ENCODE assay signal across 18 mouse cellular contexts in genomic region chr7:120862196-120862595, GRCm38 (mm10). TPM values are rescaled to one million over a fixed set of nuclear protein-coding genes. Genes with fewer than 3 reads are reported as not detected.
DNase-seq lines count a peak whose midpoint lies in the region; ATAC-seq and TF ChIP-seq lines count a peak whose summit lies in the region.
"Had no signal": no experiment of that assay in that cellular context is flagged by ENCODE, and none has a peak within 500 bp of the region (broad histone marks: within the 10 kb centered on the region; RNA-seq: fewer than 3 reads in every experiment).

No protein-coding gene starts in this region.

- 30% methylated on average over 3 of the region's 3 CpGs for WGBS in heart, embryonic 12.5 days
- WGBS in embryonic facial prominence, embryonic 12.5 days, result 5% methylated on average over 3 of the region's 3 CpGs
- WGBS in liver, embryonic 12.5 days (ENCODE audit: insufficient replicate concordance), result 32% methylated on average over 3 of the region's 3 CpGs

- peak overlapping the region; percentile 20; the same call in 1 of the 2 replicates for H3K4me2 ChIP-seq in heart, embryonic 12.5 days
- 0 out of 2 replicates have a peak overlapping the region, but pooled peaks have one; percentile 19 for H3K4me2 ChIP-seq in embryonic facial prominence, embryonic 12.5 days (replicated peaks)
- H3K4me2 ChIP-seq in liver, embryonic 12.5 days, result peak overlapping the region; percentile 66
- H3K4me2 ChIP-seq: forebrain, embryonic 12.5 days had no signal

- no peak overlapping the region for H3K9ac ChIP-seq in heart, embryonic 12.5 days
- H3K9ac ChIP-seq in embryonic facial prominence, embryonic 12.5 days, result no peak overlapping the region
- peak overlapping the region; percentile 71 for H3K9ac ChIP-seq in liver, embryonic 12.5 days
- H3K9ac ChIP-seq: forebrain, embryonic 12.5 days had no signal

- peaks cover 64% of the 10 kb centered on the region for H3K4me1 ChIP-seq in heart, embryonic 12.5 days (replicated peaks)
- H3K4me1 ChIP-seq in G1E (ENCODE audit: insufficient read depth, low read depth, low read length), result peaks cover 86% of the 10 kb centered on the region
- peaks cover 60% of the 10 kb centered on the region for H3K4me1 ChIP-seq in embryonic facial prominence, embryonic 12.5 days
- H3K4me1 ChIP-seq in liver, embryonic 12.5 days, result peaks cover 95% of the 10 kb centered on the region

- TF ChIP-seq CTCF in G1E (IDR thresholded peaks at IDR 0.05; ENCODE audit: low read depth, low read length), result no peak

- no peaks in the 10 kb centered on the region for H3K27me3 ChIP-seq in heart, embryonic 12.5 days (replicated peaks)
- H3K27me3 ChIP-seq in G1E (ENCODE audit: insufficient read depth, low read length), result no peaks in the 10 kb centered on the region
- H3K27me3 ChIP-seq in embryonic facial prominence, embryonic 12.5 days, result no peaks in the 10 kb centered on the region
- H3K27me3 ChIP-seq in liver, embryonic 12.5 days (replicated peaks), result no peaks in the 10 kb centered on the region
- H3K27me3 ChIP-seq: forebrain, embryonic 12.5 days; Patski had no signal

- no peaks in the 10 kb centered on the region for H3K9me3 ChIP-seq in heart, embryonic 12.5 days (replicated peaks)
- no peaks in the 10 kb centered on the region for H3K9me3 ChIP-seq in G1E (replicated peaks)
- no peaks in the 10 kb centered on the region for H3K9me3 ChIP-seq in embryonic facial prominence, embryonic 12.5 days
- H3K9me3 ChIP-seq in liver, embryonic 12.5 days (replicated peaks), result no peaks in the 10 kb centered on the region
- H3K9me3 ChIP-seq: forebrain, embryonic 12.5 days had no signal

- H3K27ac ChIP-seq in heart, embryonic 12.5 days (ENCODE audit: poor library complexity, severe bottlenecking), result peak overlapping the region; percentile 40
- peak overlapping the region; percentile 61 for H3K27ac ChIP-seq in embryonic facial prominence, embryonic 12.5 days
- peak overlapping the region; percentile 97 for H3K27ac ChIP-seq in liver, embryonic 12.5 days
- H3K27ac ChIP-seq: forebrain, embryonic 12.5 days had no signal

- ATAC-seq in heart, embryonic 12.5 days (ENCODE audit: insufficient number of reproducible peaks, low FRiP score), result no peak
- ATAC-seq in G1E (ENCODE audit: extremely low read depth, insufficient number of reproducible peaks, low FRiP score, poor library complexity, severe bottlenecking), result no peak
- ATAC-seq in embryonic facial prominence, embryonic 12.5 days (ENCODE audit: insufficient number of reproducible peaks, insufficient read depth, low FRiP score, low TSS enrichment), result no peak
- 0 out of 2 replicates have a peak, but pooled peaks have one; percentile 3 for ATAC-seq in liver, embryonic 12.5 days
- ATAC-seq: inflammation-experienced regulatory T-cells, adult 6 months; Patski had no signal

- no peak overlapping the region for H3K4me3 ChIP-seq in heart, embryonic 12.5 days
- H3K4me3 ChIP-seq in G1E (ENCODE audit: low read depth, low read length), result peak overlapping the region; percentile 48; the same call in 1 of the 2 replicates
- H3K4me3 ChIP-seq in embryonic facial prominence, embryonic 12.5 days, result no peak overlapping the region
- H3K4me3 ChIP-seq in liver, embryonic 12.5 days, result peak overlapping the region; percentile 27
- H3K4me3 ChIP-seq: forebrain, embryonic 12.5 days had no signal

- H3K36me3 ChIP-seq in heart, embryonic 12.5 days, result peaks cover 12% of the 10 kb centered on the region; the same call in 1 of the 2 replicates
- peaks cover 75% of the 10 kb centered on the region for H3K36me3 ChIP-seq in G1E (replicated peaks)
- H3K36me3 ChIP-seq in embryonic facial prominence, embryonic 12.5 days, result peaks cover 15% of the 10 kb centered on the region; the same call in 1 of the 2 replicates
- peaks cover 47% of the 10 kb centered on the region for H3K36me3 ChIP-seq in liver, embryonic 12.5 days
- H3K36me3 ChIP-seq: forebrain, embryonic 12.5 days had no signal

- DNase-seq in heart, postnatal 25 days (ENCODE audit: low spot score), result no peak
- DNase-seq in G1E (ENCODE audit: low spot score), result no peak
- no peak for DNase-seq in ovary, postnatal 10 days (ENCODE audit: low spot score)
- DNase-seq in layer of hippocampus, adult 9-11 months, result no peak
- no peak for DNase-seq in thymus, adult 18-20 months
- DNase-seq: cerebellum, adult 9-11 months; gastrocnemius, postnatal 25 days; spleen, adult 18-20 months; thymus, postnatal 36 days had no signal

- intact Hi-C loops in heart, postnatal 25 days (cut with DNase I), result no loop called here

RNA-seq across cellular contexts. Expression of gene Eef2k, which starts 19.6 kb away (rescaled TPM):
- 14.9 and 17.1 TPM in 2 replicates for polyA plus RNA-seq in heart, embryonic 12.5 days (2016; fragmentation: Nextera tagmentation; extraction: Ambion mirVana)
- total RNA-seq in heart, postnatal 25 days (2021), result 10 to 100 TPM; 27.7 to 32.5 TPM
- total RNA-seq in G1E (2014; fragmentation: Nextera tagmentation) (62.3 and 72.9 TPM in 2 replicates), G1E (2017) (185 and 189 TPM in 2 replicates)
- polyA plus RNA-seq in G1E (2012), result 89.8 and 107 TPM in 2 replicates
- 38.7 and 39.4 TPM in 2 replicates for polyA plus RNA-seq in embryonic facial prominence, embryonic 12.5 days (2016; fragmentation: Nextera tagmentation; extraction: Ambion mirVana)
- polyA plus RNA-seq in liver, embryonic 12.5 days (2016; fragmentation: Nextera tagmentation; extraction: Ambion mirVana), result 44.3 and 45.0 TPM in 2 replicates

RNA-seq across cellular contexts. Expression of gene Gm5737, which starts 50.0 kb away (rescaled TPM):
- polyA plus RNA-seq in heart, embryonic 12.5 days (2016; fragmentation: Nextera tagmentation; extraction: Ambion mirVana), result not detected in 2 replicates
- total RNA-seq in heart, postnatal 25 days (2021), result not detected
- not detected in 2 replicates for total RNA-seq in G1E (2014; fragmentation: Nextera tagmentation)
- not detected in 2 replicates for total RNA-seq in G1E (2017)
- polyA plus RNA-seq in G1E (2012), result not detected in 2 replicates
- polyA plus RNA-seq in embryonic facial prominence, embryonic 12.5 days (2016; fragmentation: Nextera tagmentation; extraction: Ambion mirVana), result not detected in 2 replicates
- not detected in 2 replicates for polyA plus RNA-seq in liver, embryonic 12.5 days (2016; fragmentation: Nextera tagmentation; extraction: Ambion mirVana)
- total RNA-seq: midbrain, postnatal 0 days had no signal
- polyA plus RNA-seq: C2C12; forebrain, embryonic 12.5 days; inflammation-experienced regulatory T-cells, adult 6 months; lung, embryonic 16.5 days; midbrain, postnatal 0 days; Patski had no signal

RNA-seq across cellular contexts. Expression of gene Polr3e, which starts 55.3 kb away (rescaled TPM):
- polyA plus RNA-seq in heart, embryonic 12.5 days (2016; fragmentation: Nextera tagmentation; extraction: Ambion mirVana), result 24.4 and 25.9 TPM in 2 replicates
- total RNA-seq in heart, postnatal 25 days (2021), result 1 to 10 TPM; 8.2 to 8.7 TPM
- 18.0 and 21.3 TPM in 2 replicates for total RNA-seq in G1E (2014; fragmentation: Nextera tagmentation)
- total RNA-seq in G1E (2017), result 26.2 and 27.6 TPM in 2 replicates
- 31.1 and 36.5 TPM in 2 replicates for polyA plus RNA-seq in G1E (2012)
- polyA plus RNA-seq in embryonic facial prominence, embryonic 12.5 days (2016; fragmentation: Nextera tagmentation; extraction: Ambion mirVana), result 41.2 and 42.7 TPM in 2 replicates
- polyA plus RNA-seq in liver, embryonic 12.5 days (2016; fragmentation: Nextera tagmentation; extraction: Ambion mirVana), result 27.4 and 27.9 TPM in 2 replicates

Comparison
In these comparisons a context has a peak if more than half of its experiments do, and no peak if none do; other contexts are left out.
1. H3K27ac ChIP-seq: peak in every context shown above with its lines; median percentile 97 in liver, embryonic 12.5 days; 61 in embryonic facial prominence, embryonic 12.5 days; 40 in heart, embryonic 12.5 days.
2. H3K4me3 ChIP-seq: peak in G1E (single experiment) and liver, embryonic 12.5 days (single experiment); none in heart, embryonic 12.5 days (single experiment) and embryonic facial prominence, embryonic 12.5 days (single experiment).
3. Peak in every context shown above with its lines, with median percentiles within 50 percentile points of each other: H3K4me2 ChIP-seq.